Mouse (Mus musculus) adrenal gland, adult 2 months (tissue): ENCODE results near the gene Fgf10. TPM values are rescaled to one million over a fixed set of nuclear protein-coding genes. Genes with fewer than 3 reads are reported as not detected.

Experiments
- DNase-seq: peaks from one replicate; pipeline ENCODE4 v3.0.0; 2021
- polyA plus RNA-seq: library from polyadenylated mRNA; depleted of rRNA; stranded (reverse); fragments of >200 nt; gene quantifications from 2 replicates; pipeline ENCODE4 v1.2.3, GENCODE M21; 2012
- total RNA-seq, 2 experiments: library from RNA; stranded (reverse); gene quantifications; 2 replicates each; pipeline ENCODE4 v1.2.3; 2021

Fgf10 gene
- total and polyA plus RNA-seq, 3 experiments: 0.83 to 3.9 (median 1.6) TPM

GRCm38 (mm10) chr13:118835078-118835477, 165.5 kb downstream of the Fgf10 start:
- peak; percentile 11 for DNase-seq
